Mouse (Mus musculus) left cerebral cortex, postnatal 25 days (tissue): Measurements from ENCODE around the gene Rnf115. TPM values are rescaled to one million over a fixed set of nuclear protein-coding genes. Genes with fewer than 3 reads are reported as not detected.
A peak's percentile ranks its signal among the peaks of the same experiment; 100 is the strongest.
"Not testable (repeated sequence)": the region's sequence is repeated elsewhere in the genome, so short reads cannot be mapped to it uniquely, and the experiment has no call there.

Experiments
- DNase-seq, 2 experiments: peaks; one replicate each; pipeline ENCODE4 v3.0.0; 2022; ENCODE audit warnings: low spot score in 2 of 2, mixed read lengths in 1 of 2
- intact Hi-C: fragments of 180-260 bp; cut with DNase I; formaldehyde crosslinking; loops from one replicate; pipeline ENCODE4 v1.15.1; 2025
- total RNA-seq, 2 experiments: library from RNA; stranded (reverse); gene quantifications; 2 replicates each; pipeline ENCODE4 v1.2.3; 2021

The Rnf115 gene
- total RNA-seq = 10 to 100 TPM; 68.8 to 70.2 TPM

DNA sequence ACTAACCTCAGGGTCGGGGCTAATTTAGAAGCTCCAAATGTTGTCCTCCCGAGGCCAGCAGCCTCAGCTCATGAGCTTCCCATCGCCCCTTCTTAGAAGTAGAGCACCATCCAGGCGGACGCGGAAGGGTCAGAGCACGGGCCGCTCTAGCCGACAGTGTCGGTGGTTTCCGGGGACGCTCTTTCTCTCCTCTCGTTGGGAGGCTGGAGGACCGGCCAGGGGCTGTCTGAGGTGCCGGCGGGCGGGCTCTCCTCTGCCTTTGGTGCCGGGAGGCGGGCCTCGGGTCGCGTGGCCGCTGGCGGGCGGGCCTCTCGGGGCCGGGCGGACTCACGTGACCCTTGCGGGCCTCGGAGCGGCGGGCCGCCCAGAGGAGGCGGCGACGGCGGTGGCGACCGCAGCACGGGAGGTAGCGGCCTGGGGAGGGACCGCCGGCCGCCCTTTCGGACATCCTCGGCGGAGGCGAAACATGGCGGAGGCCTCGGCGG, at the start of gene Rnf115, which contains the start of gene Polr3c:
TSS of gene Rnf115 (plus strand) at position 322 of the 485 bp plus-strand sequence.
TSS of gene Polr3c (minus strand) at position 286 of the 485 bp plus-strand sequence.
- peak; percentile 96 to 97 for DNase-seq
- intact Hi-C loops = no loop called here

DNA sequence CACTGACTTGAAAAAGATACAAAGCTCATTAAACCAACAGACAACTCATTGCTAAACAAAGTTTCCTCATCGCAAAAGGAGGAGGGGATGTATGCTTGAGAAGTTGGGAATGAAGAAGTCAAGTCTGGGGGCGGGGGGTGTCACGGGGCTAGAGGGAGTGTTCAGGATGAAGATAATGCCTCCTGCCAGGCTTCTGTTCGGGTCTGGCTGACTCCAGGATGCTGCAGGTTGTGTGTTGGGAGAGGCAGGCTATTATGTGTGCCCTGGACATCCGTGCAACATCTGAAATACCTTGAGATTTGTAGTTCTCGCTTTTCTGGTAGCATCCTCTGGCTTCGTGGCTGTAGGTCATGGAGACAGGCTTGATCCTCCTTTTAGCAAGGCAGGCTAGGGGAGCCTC, 49.0 kb upstream of the Rnf115 start:
- DNase-seq = no peak
- intact Hi-C loops = no loop called here

- intact Hi-C loops = no loop called here
- no peak for DNase-seq
These were observed 48.2 kb upstream of the Rnf115 start for GRCm38 (mm10) chr3:96679159-96679674.

DNA sequence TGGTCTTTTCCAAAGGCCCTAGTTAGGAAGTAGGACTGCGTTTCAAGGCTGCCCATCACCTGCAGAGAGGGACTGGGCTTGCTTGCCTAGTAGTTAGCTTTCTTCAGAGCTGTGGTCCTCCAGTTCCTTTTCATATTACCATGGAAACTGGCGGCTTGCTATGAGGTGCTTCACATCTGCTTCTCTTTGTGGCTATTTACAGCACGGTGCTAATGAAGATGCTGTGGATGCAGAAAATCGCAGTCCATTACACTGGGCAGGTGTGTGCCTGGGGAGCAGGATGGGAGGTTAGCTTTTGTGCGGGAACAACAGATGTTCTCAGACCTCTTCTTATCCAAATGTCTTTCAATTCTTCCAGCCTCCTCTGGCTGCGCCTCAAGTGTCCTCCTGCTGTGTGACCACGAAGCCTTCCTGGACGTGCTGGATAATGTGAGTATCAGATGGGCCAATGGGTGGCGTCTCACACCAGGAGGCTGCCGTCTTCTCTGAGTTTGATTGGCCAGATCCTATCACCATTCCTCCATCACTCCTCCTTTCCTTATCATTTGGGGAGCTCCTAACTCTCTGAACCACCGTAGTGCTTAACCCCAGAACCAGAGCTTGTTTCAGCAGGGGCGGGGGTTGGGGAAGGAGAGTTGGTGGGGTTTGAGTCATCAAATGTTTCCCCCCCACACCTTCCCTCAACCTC, 47.1 kb upstream of the Rnf115 start:
- no peak for DNase-seq
- intact Hi-C loops = no loop called here

GRCm38 (mm10) chr3:96683496-96683895, 44.0 kb upstream of the Rnf115 start:
- intact Hi-C loops = no loop called here
- no peak for DNase-seq

DNA sequence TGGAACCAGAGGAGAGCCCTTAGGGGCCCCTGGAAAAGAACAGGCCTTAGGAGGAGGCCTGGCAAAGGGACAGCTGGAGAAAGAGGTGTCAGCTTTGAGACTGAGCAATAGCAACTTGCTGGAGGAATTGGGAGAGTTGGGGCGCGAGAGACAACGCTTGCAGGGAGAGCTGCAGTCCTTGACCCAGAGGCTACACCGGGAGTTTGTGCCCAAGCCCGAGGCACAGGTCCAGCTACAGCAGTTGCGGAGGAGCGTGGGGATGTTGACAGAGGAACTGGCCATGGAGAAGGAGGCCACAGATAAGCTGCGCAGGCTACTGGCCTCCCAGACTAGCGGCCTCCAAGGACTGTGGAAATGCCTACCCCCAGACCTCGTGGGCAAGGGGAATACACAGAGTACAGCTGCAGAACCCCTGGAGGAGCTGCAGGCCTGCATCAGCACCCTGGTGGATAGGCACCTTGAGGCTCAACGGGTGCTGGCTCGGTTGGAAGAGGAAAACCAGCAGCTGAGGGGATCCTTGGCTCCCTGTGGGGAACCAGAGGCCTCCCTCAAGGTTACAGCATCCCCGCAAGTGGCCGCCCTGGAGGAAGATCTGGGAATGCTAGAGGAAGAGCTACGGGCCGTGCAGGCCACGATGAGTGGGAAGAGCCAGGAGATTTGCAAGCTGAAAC, 43.2 kb upstream of the Rnf115 start:
- intact Hi-C loops = no loop called here
- DNase-seq = no peak

GRCm38 (mm10) chr3:96684822-96685156, 42.7 kb upstream of the Rnf115 start:
- intact Hi-C loops = no loop called here
- no peak for DNase-seq

DNA sequence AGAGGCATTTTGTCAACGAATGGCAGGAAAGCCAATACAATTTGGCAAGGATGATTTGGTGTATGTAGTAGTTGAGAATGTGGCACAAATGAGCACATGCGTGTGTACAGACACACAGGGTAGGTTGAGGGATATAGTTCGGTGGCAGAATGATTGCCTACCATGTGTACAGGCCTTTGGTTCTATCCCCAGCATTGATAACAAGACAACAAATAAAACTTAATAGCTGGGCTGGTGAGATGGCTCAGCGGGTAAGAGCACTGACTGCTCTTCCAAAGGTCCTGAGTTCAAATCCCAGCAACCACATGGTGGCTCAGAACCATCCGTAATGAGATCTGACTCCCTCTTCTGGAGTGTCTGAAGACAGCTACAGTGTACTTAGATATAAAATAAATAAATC, 41.4 kb upstream of the Rnf115 start:
- DNase-seq, intact Hi-C loops: not testable (repeated sequence)

- no peak for DNase-seq
- intact Hi-C loops = no loop called here
These were observed 38.6 kb upstream of the Rnf115 start for GRCm38 (mm10) chr3:96688854-96689253.

DNA sequence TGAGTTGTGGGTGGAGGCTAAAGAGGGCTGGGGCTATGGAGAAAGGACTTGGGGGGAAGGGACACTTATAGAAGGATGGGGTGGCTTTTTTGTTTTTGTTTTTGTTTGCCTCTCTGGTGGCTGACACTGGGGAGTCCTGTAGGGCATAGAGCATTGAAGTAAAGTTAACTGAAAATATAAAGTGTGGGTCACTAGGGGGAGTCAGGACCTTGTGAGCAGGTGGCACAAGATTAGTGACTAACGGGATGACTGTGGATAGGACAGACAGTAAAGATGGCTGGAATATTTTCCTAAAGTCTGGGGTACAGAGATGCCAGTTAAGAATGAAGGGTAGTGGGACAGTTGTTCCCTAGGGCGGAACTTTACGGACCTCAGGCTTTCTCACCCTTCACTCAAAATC, 37.2 kb upstream of the Rnf115 start:
- intact Hi-C loops = no loop called here
- no peak for DNase-seq

DNA sequence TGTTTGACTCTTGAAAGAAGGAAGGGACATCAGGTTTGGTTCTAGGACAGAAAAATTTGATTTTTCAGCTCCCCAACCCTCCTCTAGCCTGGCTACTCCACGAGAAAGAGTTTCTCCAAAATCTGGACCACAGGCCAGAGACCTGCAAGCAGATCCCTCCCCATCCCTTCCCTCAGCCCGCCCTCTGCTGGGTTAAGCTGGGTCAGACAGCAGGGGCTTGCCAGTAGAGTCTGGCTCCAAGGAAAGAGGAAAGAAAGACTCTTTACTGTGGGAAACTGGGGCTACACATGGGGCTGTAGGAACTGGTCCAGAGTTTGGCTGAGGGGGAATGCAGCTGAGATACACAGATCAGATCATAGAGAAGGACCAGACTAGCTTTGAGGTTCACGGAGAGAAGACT, 35.0 kb upstream of the Rnf115 start:
- intact Hi-C loops = no loop called here
- DNase-seq = no peak

- intact Hi-C loops = no loop called here
- DNase-seq = no peak
These were observed 33.9 kb upstream of the Rnf115 start for GRCm38 (mm10) chr3:96693579-96693978.

GRCm38 (mm10) chr3:96696198-96696765, 31.2 kb upstream of the Rnf115 start, which contains the start of gene Pias3:
Gene Pias3, plus strand, starts transcription at chr3:96696384.
- peak; percentile 46 to 62 for DNase-seq
- intact Hi-C loops = no loop called here

DNA sequence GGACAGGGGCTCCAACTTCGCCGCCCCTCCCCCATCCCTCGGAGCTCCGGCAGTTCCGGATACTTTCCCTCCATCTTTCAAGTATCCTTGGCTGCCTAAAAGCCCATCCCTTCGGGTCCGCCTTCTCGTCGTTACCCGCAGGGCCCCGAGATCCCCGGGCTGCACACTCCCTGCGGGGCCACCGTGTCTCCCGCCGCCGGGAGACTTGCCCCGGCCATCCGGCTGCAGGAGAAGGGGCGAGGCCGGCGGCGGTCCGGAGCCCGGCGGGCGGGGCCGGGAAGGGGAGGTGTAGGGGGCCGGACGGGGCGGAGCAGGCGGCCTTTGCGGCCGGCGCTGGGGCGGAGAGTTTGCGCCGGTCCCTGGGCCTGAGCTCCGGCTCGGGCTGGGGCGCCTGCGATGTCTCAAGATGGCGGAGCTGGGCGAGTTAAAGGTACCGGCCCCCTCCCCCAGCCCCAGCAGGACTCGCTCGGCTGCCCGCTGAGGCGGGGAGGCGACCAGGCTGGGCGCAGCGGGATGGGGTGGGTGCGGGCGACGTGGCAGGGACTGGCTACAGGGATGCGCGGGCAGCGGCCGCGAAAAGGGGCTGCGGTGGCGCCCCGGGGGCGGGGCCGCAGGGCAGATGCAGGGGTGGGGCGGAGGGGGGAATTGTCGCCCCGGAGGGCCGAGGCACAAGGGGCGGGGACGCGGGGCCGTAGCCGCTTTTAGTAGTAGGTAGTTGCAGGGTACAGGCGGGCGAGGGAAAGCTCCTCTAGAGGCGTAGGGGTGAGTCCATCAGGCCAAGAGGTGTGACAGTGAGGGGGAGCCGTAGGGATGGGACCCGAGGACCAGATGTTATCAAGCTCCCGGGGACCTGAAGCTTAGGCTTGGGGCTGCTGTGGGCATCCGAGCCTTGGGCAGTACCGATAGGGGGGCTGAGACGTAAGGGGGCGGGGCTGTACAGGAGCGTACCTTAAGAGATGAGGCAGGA, 30.4 kb upstream of the Rnf115 start:
- intact Hi-C loops = no loop called here

DNA sequence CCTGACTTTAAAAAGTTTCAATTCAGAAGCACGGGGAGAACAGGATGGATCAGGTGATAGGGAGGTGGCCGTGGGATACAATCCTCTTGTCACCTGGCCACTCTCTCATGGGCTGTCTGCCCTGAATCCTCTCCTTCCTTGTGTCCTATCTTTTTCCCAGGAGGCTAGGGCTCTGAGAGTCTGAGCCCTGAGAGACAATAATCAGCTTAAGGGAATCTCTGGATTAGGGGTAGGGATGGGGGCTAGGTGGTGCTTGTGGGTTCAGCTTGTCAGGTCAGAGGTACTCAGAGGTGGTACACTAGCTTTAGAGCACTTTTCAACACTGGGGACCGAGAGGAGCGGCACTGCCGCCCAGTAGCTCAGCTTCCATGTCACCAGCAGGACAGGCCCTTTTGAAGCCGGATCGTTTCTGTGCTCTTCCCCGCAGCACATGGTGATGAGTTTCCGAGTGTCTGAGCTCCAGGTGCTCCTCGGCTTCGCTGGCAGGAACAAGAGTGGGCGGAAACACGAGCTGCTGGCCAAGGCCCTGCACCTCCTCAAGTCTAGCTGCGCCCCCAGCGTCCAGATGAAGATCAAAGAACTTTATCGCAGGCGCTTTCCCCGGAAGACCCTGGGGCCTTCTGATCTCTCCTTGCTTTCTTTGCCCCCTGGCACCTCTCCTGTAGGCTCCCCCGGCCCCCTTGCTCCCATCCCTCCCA, 28.3 kb upstream of the Rnf115 start:
- intact Hi-C loops = no loop called here
- DNase-seq = peak in 1 of 2 experiments; percentile 48

More for the DNA sequence above, 30.4 kb upstream of the Rnf115 start:
- peak; percentile 77 to 82 for DNase-seq

GRCm38 (mm10) chr3:96700376-96700775, 27.1 kb upstream of the Rnf115 start:
- intact Hi-C loops = no loop called here
- no peak for DNase-seq

GRCm38 (mm10) chr3:96701003-96701402, 26.5 kb upstream of the Rnf115 start:
- intact Hi-C loops = no loop called here
- no peak for DNase-seq

- intact Hi-C loops = no loop called here
- DNase-seq = no peak
These were observed 22.7 kb upstream of the Rnf115 start for GRCm38 (mm10) chr3:96704778-96705177.

DNA sequence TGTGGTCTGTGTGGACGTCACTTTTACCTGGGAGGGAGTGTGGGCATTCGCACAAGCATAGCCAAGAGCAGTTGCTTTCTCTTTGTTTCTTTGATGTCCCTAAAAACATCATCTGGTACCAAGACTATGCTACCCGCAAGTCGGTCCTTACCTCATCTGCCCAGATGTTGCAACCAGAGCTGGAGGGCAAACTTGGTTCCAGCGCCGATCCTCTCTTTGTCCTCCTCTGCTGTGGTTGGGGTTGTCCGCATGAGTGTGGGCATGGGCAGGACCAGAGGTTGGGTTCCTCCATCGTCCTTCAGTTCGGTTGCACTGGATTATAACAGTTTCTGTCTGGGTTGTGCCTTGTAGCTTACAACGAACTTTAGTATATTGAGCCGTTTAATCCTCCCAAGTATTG, 21.2 kb upstream of the Rnf115 start:
- intact Hi-C loops = no loop called here
- DNase-seq = no peak
